Mouse (Mus musculus) left cerebral cortex, postnatal 25 days (tissue): ENCODE measurements at regions not wholly inside any gene's neighbourhood (a gene's known extent, or its start where the extent isn't known, plus 50 kb on each side); places are given as distances from the start of the nearest gene placed in this dataset.
"Not testable (repeated sequence)": the region's sequence is repeated elsewhere in the genome, so short reads cannot be mapped to it uniquely, and the experiment has no call there.

Source experiments
- DNase-seq, 2 experiments: peaks; one replicate each; pipeline ENCODE4 v3.0.0; 2022; ENCODE audit warnings: low spot score in 2 of 2, mixed read lengths in 1 of 2
- intact Hi-C: fragments of 180-260 bp; cut with DNase I; formaldehyde crosslinking; loops from one replicate; pipeline ENCODE4 v1.15.1; 2025

DNA sequence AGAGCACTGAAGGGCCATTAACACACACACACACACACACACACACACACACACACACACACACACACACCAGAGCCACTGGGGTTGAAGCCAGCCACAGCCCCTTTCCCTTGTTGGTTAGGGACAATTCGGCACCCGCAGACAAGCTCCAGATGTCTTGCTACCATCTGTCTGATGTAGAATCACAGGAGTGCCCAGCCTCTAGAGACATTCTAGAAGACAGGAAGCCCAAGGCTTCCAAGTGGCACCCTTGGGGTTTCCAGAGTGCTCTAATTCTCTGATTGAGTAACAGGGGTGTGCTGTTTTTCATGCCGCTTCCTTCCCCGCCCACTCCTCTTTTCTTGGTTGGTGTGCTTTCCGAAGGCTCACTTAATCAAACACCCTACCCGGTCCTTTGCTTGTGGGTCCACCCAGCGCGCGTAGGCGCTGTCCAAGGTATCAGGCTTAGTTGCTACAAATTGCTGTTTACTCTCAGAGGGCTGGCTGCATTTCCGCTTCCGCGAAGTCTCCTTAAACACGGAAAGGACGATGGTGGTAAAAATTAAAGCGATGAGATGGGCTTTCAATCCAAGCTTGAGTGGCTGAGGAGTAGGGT is 59.5 kb upstream of the Zbtb18 start:
- peak in 1 of 2 experiments; percentile 23 for DNase-seq
- intact Hi-C loops: loop anchor here (1.0 to 5.0 kb wide), 4 partner anchors 22 to 455 kb away; no protein-coding TSS in a partner anchor

DNA sequence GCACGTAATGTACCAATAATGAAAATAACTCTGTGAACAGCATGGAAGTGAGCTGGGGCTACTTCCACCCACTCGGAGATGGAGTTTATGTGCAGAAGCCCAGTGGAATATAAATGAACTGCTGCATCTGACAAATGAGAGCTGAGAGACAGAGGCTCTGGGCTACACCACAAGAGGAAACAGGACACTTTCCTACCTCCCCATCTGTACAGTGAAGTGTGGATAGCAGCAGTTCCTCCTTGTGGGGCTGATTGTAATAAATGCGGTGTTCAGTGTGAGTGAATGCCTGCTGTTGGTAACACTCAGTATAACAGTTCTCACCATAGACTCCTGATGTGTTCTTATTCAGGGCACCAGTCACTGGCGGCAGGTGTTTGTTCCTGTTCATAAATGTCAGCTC is 60.0 kb upstream of the Zbtb18 start:
- intact Hi-C loops: loop anchor here (1.0 to 5.0 kb wide), 4 partner anchors 23 to 455 kb away; no protein-coding TSS in a partner anchor
- peak; percentile 44 to 91 for DNase-seq

GRCm38 (mm10) chr1:177378112-177378511 is 64.0 kb upstream of the Zbtb18 start:
- DNase-seq: peak in 1 of 2 experiments; percentile 70
- intact Hi-C loops: loop anchor here (2.0 kb wide), 1 partner anchor 31 kb away; no protein-coding TSS in a partner anchor

DNA sequence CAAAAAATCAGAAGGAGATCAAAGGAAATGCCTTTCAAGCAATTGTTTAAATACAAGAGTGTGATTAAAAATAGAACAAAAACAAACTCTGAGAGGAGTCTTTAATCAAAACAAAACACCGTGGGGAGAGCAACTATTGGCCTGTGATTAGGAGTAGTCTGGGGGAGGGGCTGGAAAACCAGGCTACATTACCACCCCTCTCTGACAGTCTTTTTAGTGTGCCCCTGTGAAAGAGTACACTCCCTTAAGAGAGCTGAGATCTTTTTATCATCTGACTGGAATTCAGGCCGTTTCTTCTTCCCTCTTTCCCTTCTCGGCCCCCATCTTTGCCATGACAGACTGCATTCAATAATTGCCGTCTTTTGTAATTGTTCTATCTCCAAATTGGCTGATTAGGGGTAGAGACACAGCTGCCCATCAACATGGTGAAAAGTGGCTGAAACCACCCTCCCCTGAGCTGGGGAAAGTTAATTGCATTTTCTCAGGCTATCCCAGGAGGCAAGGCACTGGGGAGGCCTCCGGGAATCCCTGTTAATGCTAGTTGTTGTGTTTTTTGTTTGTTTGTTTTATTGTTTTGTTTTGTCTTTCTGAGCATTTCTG is 68.8 kb upstream of the Zbtb18 start:
- no peak for DNase-seq
- intact Hi-C loops: no loop called here

DNA sequence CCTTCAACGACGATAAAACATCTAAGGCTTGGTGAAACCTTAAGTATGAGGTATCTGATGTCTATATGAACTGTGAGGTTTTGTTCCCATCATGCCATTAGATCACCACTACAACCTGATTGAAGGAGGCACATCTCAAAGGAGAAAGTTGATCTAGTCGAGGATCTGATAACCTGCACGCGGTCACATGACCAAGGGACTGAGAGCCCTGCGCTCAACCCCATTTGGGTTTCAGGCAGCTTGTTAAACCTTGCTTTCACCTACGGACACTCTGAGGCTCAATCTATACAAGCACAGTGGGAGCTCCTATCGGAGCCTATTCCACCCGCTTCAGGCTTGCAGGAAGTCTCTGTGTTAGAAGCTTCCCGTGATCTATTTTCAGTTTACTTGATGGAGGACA is 70.1 kb upstream of the Zbtb18 start:
- intact Hi-C loops: no loop called here
- DNase-seq: no peak

- no peak for DNase-seq
- intact Hi-C loops: no loop called here
Measured at GRCm38 (mm10) chr1:177367864-177368610, 74.1 kb upstream of the Zbtb18 start.

DNA sequence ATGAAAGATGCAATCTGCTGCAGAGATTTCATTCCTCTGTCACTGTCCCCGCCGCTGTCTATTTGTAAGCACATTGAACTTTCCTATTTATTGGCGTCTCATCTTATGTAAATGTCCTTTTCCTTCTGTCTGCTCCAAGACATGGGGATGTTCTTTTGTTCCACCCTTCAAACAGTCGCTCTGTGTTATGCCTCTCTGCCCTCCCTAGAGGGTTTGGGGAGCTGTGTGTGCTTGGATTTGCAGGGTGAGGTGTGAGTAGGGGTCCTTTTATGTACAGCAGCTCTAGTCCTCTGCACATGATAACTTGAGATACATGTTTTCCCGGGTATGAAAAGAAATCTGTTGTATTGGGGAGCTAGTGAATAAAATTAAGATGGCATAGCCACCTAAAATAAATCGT is 75.2 kb upstream of the Zbtb18 start:
- DNase-seq: no peak
- intact Hi-C loops: no loop called here

DNA sequence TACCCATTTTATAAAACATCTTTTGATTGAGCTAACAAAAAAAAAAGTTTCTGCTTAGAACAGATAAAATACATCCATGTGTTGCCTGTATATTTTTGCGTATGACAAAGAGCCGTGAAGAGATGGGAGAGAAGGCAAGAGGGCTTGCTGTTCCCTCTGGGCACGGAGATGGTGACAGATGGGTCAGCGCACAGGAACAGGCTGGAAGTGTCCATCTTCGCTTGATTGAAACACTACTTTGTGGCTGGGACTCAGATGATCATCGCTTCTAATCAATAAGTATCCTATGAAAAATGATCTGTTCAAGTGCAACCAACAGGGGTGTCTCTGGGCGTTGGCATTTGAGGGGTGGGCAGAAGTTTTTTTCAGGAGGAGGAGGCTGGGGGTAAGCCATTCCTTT is 75.7 kb upstream of the Zbtb18 start:
- intact Hi-C loops: no loop called here
- DNase-seq: no peak

DNA sequence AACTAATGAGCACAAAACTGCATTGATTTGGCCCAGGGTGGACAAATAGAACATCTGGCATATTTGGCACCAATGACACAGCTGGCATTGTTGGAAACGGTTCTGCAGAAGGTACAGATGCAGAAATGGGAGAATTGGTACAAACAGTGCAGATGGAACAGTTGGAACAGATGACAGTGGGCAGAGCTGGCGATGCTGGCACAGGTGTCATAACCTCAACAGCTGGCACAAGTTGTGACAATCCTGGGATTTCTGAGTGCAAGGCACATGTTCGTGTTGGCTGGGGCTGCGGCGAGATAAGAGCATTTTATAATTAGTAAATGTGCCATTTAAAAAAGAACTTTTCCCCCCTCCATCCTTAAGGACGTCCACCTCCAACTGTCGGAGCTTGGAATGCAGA is 77.8 kb upstream of the Zbtb18 start:
- DNase-seq: no peak

GRCm38 (mm10) chr1:177362398-177362797 is 79.8 kb upstream of the Zbtb18 start:
- DNase-seq: peak in 1 of 2 experiments; percentile 50
- intact Hi-C loops: no loop called here

More for the DNA sequence above, 77.8 kb upstream of the Zbtb18 start:
- intact Hi-C loops: no loop called here

GRCm38 (mm10) chr1:177348400-177349092 is 90.5 kb upstream of the Akt3 start:
- DNase-seq: peak in 1 of 2 experiments; percentile 51
- intact Hi-C loops: loop anchor here (5.0 kb wide), 2 partner anchors 79 to 91 kb away; partner anchors contain the start of gene Akt3

DNA sequence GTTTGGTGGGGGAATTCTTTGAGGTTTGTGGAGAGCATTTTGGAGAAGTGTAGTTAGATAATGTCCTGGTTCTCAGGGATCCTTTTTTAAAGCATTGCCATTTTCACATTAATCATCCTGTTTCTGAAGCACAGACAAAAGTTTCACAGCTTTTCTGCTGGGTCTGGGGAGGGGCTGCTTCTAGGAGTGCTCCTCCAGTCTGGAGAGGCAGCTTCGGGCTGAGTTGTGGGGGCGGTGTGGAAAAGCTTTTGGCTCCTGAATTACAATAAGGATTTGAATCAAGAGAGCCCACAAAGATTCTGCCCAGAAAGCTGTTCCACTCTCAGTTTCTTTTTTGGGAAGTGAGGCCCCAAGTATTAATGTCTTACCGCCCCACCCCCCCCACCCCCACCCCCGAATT is 89.2 kb upstream of the Akt3 start:
- intact Hi-C loops: loop anchor here (1.0 to 5.0 kb wide), 5 partner anchors 32 to 97 kb away; partner anchors contain the start of gene Akt3

GRCm38 (mm10) chr1:177346540-177346939 is 88.5 kb upstream of the Akt3 start:
- no peak for DNase-seq
- intact Hi-C loops: loop anchor here (2.0 to 5.0 kb wide), 3 partner anchors 32 to 89 kb away; partner anchors contain the start of gene Akt3

More for the DNA sequence above, 89.2 kb upstream of the Akt3 start:
- DNase-seq: peak; percentile 68 to 97

DNA sequence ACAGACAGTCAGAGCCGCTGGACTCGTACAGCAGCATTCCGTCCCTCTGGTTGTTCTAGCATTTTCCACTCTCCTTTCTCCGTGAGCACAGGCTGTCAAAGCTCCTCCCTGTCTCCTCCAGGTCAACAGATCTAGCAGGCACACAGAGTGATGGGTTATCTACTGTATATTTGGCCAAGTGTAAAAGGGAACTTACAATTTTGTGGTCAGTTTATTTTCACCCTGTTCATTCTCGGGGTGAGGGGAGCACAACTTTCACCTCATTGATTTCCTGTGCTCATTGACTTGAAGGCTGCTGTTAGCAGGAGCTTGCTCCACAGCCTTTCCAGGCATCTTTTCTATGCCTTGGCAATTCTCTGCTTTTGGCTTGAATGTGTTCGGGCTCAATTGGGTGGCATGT is 87.5 kb upstream of the Akt3 start:
- intact Hi-C loops: loop anchor here (5.0 kb wide), 2 partner anchors 82 to 88 kb away; partner anchors contain the start of gene Akt3
- no peak for DNase-seq

- intact Hi-C loops: no loop called here
- DNase-seq: no peak
Measured at GRCm38 (mm10) chr1:177343949-177344348, 85.9 kb upstream of the Akt3 start.

DNA sequence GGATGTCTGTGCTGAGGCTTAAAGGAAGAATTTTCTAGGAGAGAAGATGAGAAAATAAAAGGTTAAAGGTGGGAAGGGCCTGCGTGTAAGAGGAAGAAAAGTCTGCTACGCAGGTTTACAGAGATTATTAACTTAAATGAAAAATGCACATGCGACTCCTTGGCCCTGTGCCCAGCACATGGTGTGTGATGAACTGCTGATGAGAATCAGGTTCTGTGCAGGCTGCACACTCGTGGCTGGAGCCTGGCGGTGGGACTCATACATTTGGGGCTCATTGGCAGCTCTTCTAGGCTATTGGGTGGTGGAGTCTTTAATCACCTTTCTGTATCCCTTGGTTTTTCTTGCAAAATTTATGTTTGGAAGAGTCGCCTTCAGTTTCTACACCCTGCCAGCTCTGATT is 85.1 kb upstream of the Akt3 start:
- DNase-seq: no peak
- intact Hi-C loops: no loop called here

DNA sequence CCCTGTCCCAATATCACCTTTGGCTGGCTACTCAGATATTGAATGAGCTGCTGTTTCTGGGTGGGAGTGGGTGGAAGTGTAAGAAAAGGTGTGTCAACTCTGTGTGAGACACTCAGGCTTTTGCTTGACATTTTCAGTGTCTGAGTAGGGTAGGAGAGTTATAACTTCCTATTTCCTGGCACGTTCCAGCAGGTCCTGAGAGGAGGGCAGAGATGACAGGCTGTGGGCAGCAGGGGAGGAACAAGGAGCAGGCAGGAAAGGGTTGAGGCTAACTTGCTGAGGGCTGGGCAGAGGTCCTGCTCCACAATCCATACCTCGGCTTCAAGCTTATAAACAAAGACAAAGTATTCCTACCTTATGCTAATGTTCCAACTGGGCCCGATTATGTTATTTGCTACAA is 82.2 kb upstream of the Akt3 start:
- intact Hi-C loops: no loop called here
- no peak for DNase-seq

GRCm38 (mm10) chr1:177339207-177339787 is 81.3 kb upstream of the Akt3 start:
- DNase-seq, intact Hi-C loops: not testable (repeated sequence)

- intact Hi-C loops: no loop called here
- peak; percentile 66 to 73 for DNase-seq
Measured at GRCm38 (mm10) chr1:177338466-177339206, 80.6 kb upstream of the Akt3 start.
